Mouse (Mus musculus) layer of hippocampus, postnatal 36 days (tissue): ENCODE data around the gene Npat. TPM values are rescaled to one million over a fixed set of nuclear protein-coding genes. Genes with fewer than 3 reads are reported as not detected.

ENCODE experiments used
- DNase-seq, 2 experiments: peaks; one replicate each; pipeline ENCODE4 v3.0.0; 2022
- total RNA-seq, 2 experiments: library from RNA; stranded (reverse); gene quantifications; 2 replicates each; pipeline ENCODE4 v1.2.3; 2021

Gene Npat
- total RNA-seq, 2 experiments from 2014 or later, result 16.8 to 19.9 TPM

GRCm38 (mm10) chr9:53609968-53610781 lies 73.3 kb downstream of the Npat start, which contains the start of gene Acat1:
Gene Acat1 (minus strand): TSS chr9:53610382.
- DNase-seq, result peak; percentile 93

- no peak for DNase-seq
Observed at GRCm38 (mm10) chr9:53614286-53614685, 77.4 kb downstream of the Npat start.

- DNase-seq, result no peak
Observed at GRCm38 (mm10) chr9:53615246-53615645, 78.4 kb downstream of the Npat start.

Other genes with a start within 250 kb of the Npat start
- gene Exph5, start 235.4 kb upstream of the Npat start, total RNA-seq, result 1 to 10 TPM; 3.8 to 4.0 TPM
- gene Kdelc2, start 153.0 kb upstream of the Npat start, total RNA-seq, result 1 to 10 TPM; 4.6 to 4.8 TPM
- gene 4930550C14Rik, start 134.7 kb upstream of the Npat start, total RNA-seq, result under 1 TPM in 1 of 2 experiments, not detected in 1; 0.38 TPM
- 10 to 100 TPM; 19.7 to 21.7 TPM for gene Atm, start 307 bp upstream of the Npat start, total RNA-seq
- gene Acat1, start 73.3 kb downstream of the Npat start, total RNA-seq, result 10 to 100 TPM; 60.2 to 61.8 TPM
- gene Cul5, start 133.0 kb downstream of the Npat start, total RNA-seq, result 10 to 100 TPM; 67.1 to 67.2 TPM
- gene Rab39, start 169.2 kb downstream of the Npat start, total RNA-seq, result 1 to 10 TPM; 2.5 to 2.7 TPM
- 1 to 10 TPM; 3.6 to 4.4 TPM for gene Slc35f2, start 234.5 kb downstream of the Npat start, total RNA-seq